Mouse (Mus musculus) kidney, embryonic 16.5 days (tissue): ENCODE data around the gene Slc16a2. TPM values are rescaled to one million over a fixed set of nuclear protein-coding genes. Genes with fewer than 3 reads are reported as not detected.
A peak's percentile ranks its signal among the peaks of the same experiment; 100 is the strongest.

Experiments used
- ATAC-seq: fragments of 200-750 bp; cut with Nextera tagmentation; 2 replicates; pipeline ENCODE4 v1.8.0; 2017; ENCODE audit warnings: moderate TSS enrichment; ENCODE audit not compliant: low FRiP score, low TSS enrichment
- H3K27ac ChIP-seq: fragments of 300-500 bp; sonication (generic); 2 replicates; pipeline ENCODE4 v1.5.1; 2014; ENCODE audit warnings: low read length
- H3K27me3 ChIP-seq: fragments of 300-500 bp; sonication (generic); 2 replicates; pipeline ENCODE4 v1.6.1; 2014; ENCODE audit warnings: low read length, control low read depth, mixed read lengths; ENCODE audit not compliant: insufficient read depth
- H3K36me3 ChIP-seq: fragments of 300-500 bp; sonication (generic); 2 replicates; pipeline ENCODE4 v1.6.1; 2014; ENCODE audit warnings: low read length, control low read depth, mixed read lengths; ENCODE audit not compliant: insufficient read depth
- H3K4me1 ChIP-seq: fragments of 300-500 bp; sonication (generic); 2 replicates; pipeline ENCODE4 v1.6.1; 2014; ENCODE audit warnings: low read length, control low read depth, mixed read lengths; ENCODE audit not compliant: insufficient read depth
- H3K4me2 ChIP-seq: fragments of 300-500 bp; sonication (generic); replicated peaks from 2 replicates; pipeline ENCODE4 v1.6.1; 2014; ENCODE audit warnings: low read depth, low read length
- H3K4me3 ChIP-seq: fragments of 300-500 bp; sonication (generic); 2 replicates; pipeline ENCODE4 v1.5.1; 2014; ENCODE audit warnings: mild to moderate bottlenecking, low read length
- H3K9ac ChIP-seq: fragments of 300-500 bp; sonication (generic); replicated peaks from 2 replicates; pipeline ENCODE4 v1.6.1; 2014; ENCODE audit warnings: low read length
- H3K9me3 ChIP-seq: fragments of 300-500 bp; sonication (generic); 2 replicates; pipeline ENCODE4 v1.6.1; 2016; ENCODE audit warnings: low read length, control low read depth
- WGBS: fragments of 180-500 bp; shearing (Covaris S2); extraction: QIAGEN DNeasy Blood & Tissue Kit; methylation state at CpG from one replicate; pipeline ENCODE4 v1.1.7; 2014; 5-methylcytosine and 5-hydroxymethylcytosine counted together
- polyA plus RNA-seq: library from polyadenylated mRNA; unstranded; fragments of >200 nt; fragmentation: Nextera tagmentation; extraction: Ambion mirVana; gene quantifications from 2 replicates; pipeline ENCODE4 v1.2.1, GENCODE M21; 2015

Slc16a2 gene
- 12.8 and 14.4 TPM in 2 replicates for polyA plus RNA-seq

- Histone ChIP-seq H3K9ac (peak within 1 kb of the TSS; percentile 65), H3K27me3 (peaks cover 42% of the 10 kb centered on the region), H3K4me1 (peaks cover 5% of the 10 kb centered on the region; the same call in 1 of the 2 replicates), H3K36me3 (no peaks in the 10 kb centered on the region), H3K4me3 (peak within 1 kb of the TSS; percentile 53), H3K27ac (peak within 1 kb of the TSS; percentile 88), H3K4me2 (peak within 1 kb of the TSS; percentile 68), H3K9me3 (no peaks in the 10 kb centered on the region)
- peak; percentile 92 for ATAC-seq
- 17% methylated on average over 11 of the region's 17 CpGs for WGBS
These were observed at the start of gene Slc16a2 for GRCm38 (mm10) chrX:103821832-103822196. Slc16a2 (minus strand) TSS chrX:103821983.

- ATAC-seq = no peak
- 71% methylated on average over 2 of the region's 2 CpGs for WGBS
- H3K27me3 ChIP-seq = peaks cover 29% of the 10 kb centered on the region
- no peak overlapping the region for H3K9ac ChIP-seq
- H3K36me3 ChIP-seq = no peaks in the 10 kb centered on the region
- no peaks in the 10 kb centered on the region for H3K4me1 ChIP-seq
- no peak overlapping the region for H3K4me3 ChIP-seq
- H3K27ac ChIP-seq = no peak overlapping the region
- H3K4me2 ChIP-seq = no peak overlapping the region
- H3K9me3 ChIP-seq = no peaks in the 10 kb centered on the region
These were observed 41.7 kb upstream of the Slc16a2 start for GRCm38 (mm10) chrX:103863502-103863901.

GRCm38 (mm10) chrX:103862877-103863276 lies 41.1 kb upstream of the Slc16a2 start:
- WGBS = 91% methylated on average over 3 of the region's 3 CpGs
- Histone ChIP-seq H3K27me3 (peaks cover 25% of the 10 kb centered on the region), H3K9ac (no peak overlapping the region), H3K4me3 (no peak overlapping the region), H3K4me1 (no peaks in the 10 kb centered on the region), H3K27ac (no peak overlapping the region), H3K4me2 (no peak overlapping the region), H3K36me3 (no peaks in the 10 kb centered on the region), H3K9me3 (no peaks in the 10 kb centered on the region)
- no peak for ATAC-seq

- ATAC-seq = no peak
- no peak overlapping the region for H3K9ac ChIP-seq
- peaks cover 12% of the 10 kb centered on the region; the same call in 1 of the 2 replicates for H3K27me3 ChIP-seq
- no peaks in the 10 kb centered on the region for H3K36me3 ChIP-seq
- no peaks in the 10 kb centered on the region for H3K4me1 ChIP-seq
- H3K4me2 ChIP-seq = no peak overlapping the region
- WGBS = 41% methylated on average over 2 of the region's 2 CpGs
- no peak overlapping the region for H3K27ac ChIP-seq
- no peaks in the 10 kb centered on the region for H3K9me3 ChIP-seq
- H3K4me3 ChIP-seq = no peak overlapping the region
These were observed 23.5 kb upstream of the Slc16a2 start for GRCm38 (mm10) chrX:103845266-103845665.

- Histone ChIP-seq H3K4me1 (no peaks in the 10 kb centered on the region), H3K4me3 (no peak overlapping the region), H3K27me3 (peaks cover 25% of the 10 kb centered on the region; the same call in 1 of the 2 replicates), H3K27ac (no peak overlapping the region), H3K36me3 (no peaks in the 10 kb centered on the region), H3K9ac (no peak overlapping the region), H3K4me2 (no peak overlapping the region), H3K9me3 (no peaks in the 10 kb centered on the region)
- no peak for ATAC-seq
- 89% methylated on average over 2 of the region's 2 CpGs for WGBS
These were observed 7.1 kb upstream of the Slc16a2 start for GRCm38 (mm10) chrX:103828836-103829235.

- no peaks in the 10 kb centered on the region for H3K9me3 ChIP-seq
- peak overlapping the region; percentile 68 for H3K4me2 ChIP-seq
- ATAC-seq = peak; percentile 75
- H3K4me1 ChIP-seq = peaks cover 5% of the 10 kb centered on the region; the same call in 1 of the 2 replicates
- H3K27me3 ChIP-seq = peaks cover 39% of the 10 kb centered on the region
- peak overlapping the region; percentile 65 for H3K9ac ChIP-seq
- H3K4me3 ChIP-seq = peak overlapping the region; percentile 53
- peak overlapping the region; percentile 88 for H3K27ac ChIP-seq
- no peaks in the 10 kb centered on the region for H3K36me3 ChIP-seq
- WGBS = 20% methylated on average over 17 of the region's 20 CpGs
These were observed 558 bp upstream of the Slc16a2 start for GRCm38 (mm10) chrX:103822271-103822811.

- Histone ChIP-seq H3K27ac (no peak overlapping the region), H3K4me2 (peak overlapping the region; percentile 68), H3K36me3 (no peaks in the 10 kb centered on the region), H3K27me3 (peaks cover 42% of the 10 kb centered on the region), H3K9ac (peak overlapping the region; percentile 61), H3K4me1 (peaks cover 5% of the 10 kb centered on the region; the same call in 1 of the 2 replicates), H3K4me3 (peak overlapping the region; percentile 53), H3K9me3 (no peaks in the 10 kb centered on the region)
- 22% methylated on average over 33 of the region's 37 CpGs for WGBS
- ATAC-seq = peak; percentile 35; the same call in 1 of the 2 replicates
These were observed 470 bp downstream of the Slc16a2 start for GRCm38 (mm10) chrX:103821195-103821831.

GRCm38 (mm10) chrX:103820307-103821194 lies 1.2 kb downstream of the Slc16a2 start:
- Histone ChIP-seq H3K27ac (no peak overlapping the region), H3K4me3 (peak overlapping the region; percentile 53), H3K27me3 (peaks cover 45% of the 10 kb centered on the region), H3K4me2 (peak overlapping the region; percentile 68), H3K9ac (peak overlapping the region; percentile 61), H3K9me3 (no peaks in the 10 kb centered on the region), H3K4me1 (peaks cover 5% of the 10 kb centered on the region; the same call in 1 of the 2 replicates), H3K36me3 (no peaks in the 10 kb centered on the region)
- ATAC-seq = no peak
- 29% methylated on average over 32 of the region's 35 CpGs for WGBS

- H3K4me3 ChIP-seq = no peak overlapping the region
- H3K4me2 ChIP-seq = peak overlapping the region; percentile 68
- H3K9ac ChIP-seq = no peak overlapping the region
- H3K4me1 ChIP-seq = peaks cover 5% of the 10 kb centered on the region; the same call in 1 of the 2 replicates
- no peaks in the 10 kb centered on the region for H3K9me3 ChIP-seq
- H3K27ac ChIP-seq = no peak overlapping the region
- H3K36me3 ChIP-seq = no peaks in the 10 kb centered on the region
- peaks cover 42% of the 10 kb centered on the region for H3K27me3 ChIP-seq
- no peak for ATAC-seq
- WGBS = 60% methylated on average over 6 of the region's 6 CpGs
These were observed 2.5 kb downstream of the Slc16a2 start for GRCm38 (mm10) chrX:103819253-103819652.
